Mouse (Mus musculus): ENCODE measurements around the gene Auh.

Gene Auh

DNA sequence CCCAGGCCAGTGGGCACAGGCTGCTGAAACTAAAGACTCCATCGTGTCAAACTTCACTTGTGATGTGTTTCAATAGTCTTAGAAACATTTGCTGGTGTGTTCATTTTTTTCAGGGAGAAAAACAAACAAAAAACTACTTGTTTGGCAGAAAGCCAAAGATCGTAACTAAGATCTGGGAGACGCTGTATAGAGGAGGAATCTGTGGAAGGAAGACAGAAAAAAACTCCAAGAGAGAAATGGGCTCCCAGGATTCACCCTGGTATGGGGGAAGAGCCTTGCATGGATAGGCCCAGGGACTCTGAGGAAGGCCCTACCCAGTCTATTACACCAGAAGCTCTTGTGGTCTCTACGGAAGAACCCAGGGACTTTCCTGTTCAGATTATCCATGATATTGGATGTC lies 123.5 kb downstream of the Auh start:
- intact Hi-C loops (cut with DNase I): no loop called here

DNA sequence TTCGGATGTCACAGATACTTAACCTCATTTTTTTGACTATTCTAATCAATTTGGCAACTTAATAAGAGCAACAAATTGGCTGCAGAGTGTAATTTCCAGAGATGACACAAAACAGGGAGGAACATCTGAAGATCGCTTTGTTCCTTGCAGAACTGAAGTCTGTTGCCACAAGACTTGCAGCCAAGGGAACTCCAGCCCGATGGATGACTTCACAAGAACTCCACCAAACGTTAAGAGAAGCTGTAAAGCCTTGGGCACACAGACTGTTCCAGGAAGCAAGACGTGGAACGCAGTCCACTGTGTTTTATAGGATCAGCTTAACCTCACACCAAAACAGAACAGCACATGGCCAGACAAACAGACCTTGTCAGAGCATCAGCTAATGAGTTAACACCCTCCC lies 123.9 kb downstream of the Auh start:
- intact Hi-C loops (cut with DNase I): no loop called here

DNA sequence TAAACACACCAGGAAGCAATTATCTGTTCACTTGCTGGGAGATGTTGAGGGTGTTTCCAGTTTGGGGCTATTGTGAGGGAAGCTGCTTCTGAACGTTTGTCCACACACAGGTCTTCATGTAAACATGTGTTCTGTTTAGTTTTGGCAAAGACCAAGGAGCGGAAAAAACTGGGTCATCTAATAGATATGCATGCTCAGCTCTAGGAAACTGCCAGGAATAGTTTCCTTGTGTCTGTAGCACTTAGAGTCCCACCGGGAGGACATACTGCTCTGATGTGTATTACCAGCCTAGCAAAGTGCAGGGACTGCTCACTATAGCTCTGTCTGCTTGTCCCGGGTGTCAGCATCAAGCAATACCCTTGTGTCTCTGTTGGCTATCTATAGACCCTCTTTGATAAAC lies 127.0 kb downstream of the Auh start:
- intact Hi-C loops (cut with DNase I): no loop called here

GRCm38 (mm10) chr13:52800687-52801341 lies 128.7 kb downstream of the Auh start:
- intact Hi-C loops (cut with DNase I): no loop called here

DNA sequence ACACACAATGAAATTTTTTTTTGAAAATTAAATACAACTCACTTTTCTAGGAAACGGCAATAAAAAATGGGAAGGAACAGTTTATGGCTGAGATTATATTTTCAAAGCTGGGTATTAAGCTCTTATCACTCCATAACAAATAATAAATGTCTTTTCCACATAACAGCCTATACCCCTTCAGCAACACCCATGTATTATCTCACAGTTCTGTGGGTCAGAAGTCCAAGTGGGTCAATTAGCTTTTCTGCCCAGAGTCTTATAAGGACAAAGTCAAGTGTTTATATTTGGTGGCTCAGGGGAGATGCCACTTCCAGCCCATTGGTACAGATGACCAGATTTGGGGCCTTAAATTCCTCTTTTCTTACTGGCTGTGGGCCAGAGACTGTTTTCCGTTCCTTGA lies 129.4 kb downstream of the Auh start:
- intact Hi-C loops (cut with DNase I): no loop called here

DNA sequence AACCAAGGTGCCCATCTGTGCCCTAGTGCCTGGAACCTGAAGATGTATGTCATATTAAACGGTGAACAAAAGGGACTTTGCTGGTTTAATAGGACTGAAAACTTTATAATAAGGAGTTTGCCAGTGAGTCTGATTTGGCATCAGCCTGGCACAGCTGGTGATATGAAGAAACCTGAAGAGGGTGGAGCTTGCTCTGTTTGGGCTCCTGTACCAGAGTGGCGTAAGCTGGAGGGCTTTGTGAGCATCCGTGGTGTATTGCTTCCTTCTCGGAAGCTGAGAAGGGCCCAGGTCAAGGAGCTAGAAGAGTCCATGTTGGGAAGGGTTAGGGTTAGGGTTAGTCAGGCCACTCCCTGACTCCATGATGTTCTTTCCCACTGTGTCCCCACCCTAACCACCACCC lies 135.2 kb downstream of the Auh start:
- intact Hi-C loops (cut with DNase I): no loop called here

GRCm38 (mm10) chr13:52793434-52793989 lies 136.0 kb downstream of the Auh start:
- intact Hi-C loops (cut with DNase I): no loop called here

- intact Hi-C loops (cut with DNase I): no loop called here
These were observed 137.1 kb downstream of the Auh start for GRCm38 (mm10) chr13:52792242-52792844.

GRCm38 (mm10) chr13:52790894-52791293 lies 138.6 kb downstream of the Auh start:
- intact Hi-C loops (cut with DNase I): no loop called here
